Mouse (Mus musculus) stomach, postnatal 0 days (tissue): ENCODE measurements at regions not wholly inside any gene's neighbourhood (a gene's known extent, or its start where the extent isn't known, plus 50 kb on each side); places are given as distances from the start of the nearest gene placed in this dataset.

ENCODE experiments used
- CTCF ChIP-seq: IDR thresholded peaks from 2 replicates; pipeline ENCODE4 v1.5.1; 2016; ENCODE audit warnings: antibody characterized with exemption, low read depth, mild to moderate bottlenecking, moderate library complexity
- EP300 ChIP-seq: optimal IDR thresholded peaks from 2 replicates; pipeline ENCODE3; 2016; ENCODE audit warnings: antibody characterized with exemption

DNA sequence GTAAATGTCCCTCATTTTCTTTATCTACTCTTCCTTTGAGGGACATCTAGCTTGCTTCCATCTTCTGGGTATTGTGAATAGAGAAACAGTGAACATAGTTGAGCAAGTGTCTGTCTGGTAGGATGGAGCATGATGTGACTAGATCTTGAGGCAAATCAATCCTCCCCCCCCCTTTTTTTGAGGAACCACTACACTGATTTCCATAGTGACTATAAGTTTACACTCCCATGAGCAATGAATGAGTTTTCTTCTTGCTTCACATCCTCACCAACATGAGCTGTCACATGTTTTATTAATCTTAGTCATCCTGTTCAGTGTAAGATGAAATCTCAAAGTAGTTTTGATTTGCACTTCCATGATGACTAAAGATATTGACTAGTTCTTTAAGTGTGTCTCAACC lies 92.7 kb downstream of the Arrdc4 start:
- no peak for TF ChIP-seq EP300
- TF ChIP-seq CTCF: no peak
